Mouse (Mus musculus): Measurements from ENCODE around the gene Apoc4. TPM values are rescaled to one million over a fixed set of nuclear protein-coding genes. Genes with fewer than 3 reads are reported as not detected.
A peak's percentile ranks its signal among the peaks of the same experiment; 100 is the strongest.

Gene Apoc4
- total RNA-seq, 1 experiment from 2014 or later, result not detected

- ATAC-seq (replicated peaks; ENCODE audit: low read depth, poor library complexity, severe bottlenecking), result no peak
Observed at GRCm38 (mm10) chr7:19634591-19634990, 46.7 kb downstream of the Apoc4 start.

GRCm38 (mm10) chr7:19633855-19634254 lies 47.4 kb downstream of the Apoc4 start:
- no peak for ATAC-seq (replicated peaks; ENCODE audit: low read depth, poor library complexity, severe bottlenecking)

- ATAC-seq (replicated peaks; ENCODE audit: low read depth, poor library complexity, severe bottlenecking), result no peak
Observed at GRCm38 (mm10) chr7:19633197-19633596, 48.1 kb downstream of the Apoc4 start.

- ATAC-seq (replicated peaks; ENCODE audit: low read depth, poor library complexity, severe bottlenecking), result no peak; the same call in 1 of the 2 replicates
Observed at GRCm38 (mm10) chr7:19632720-19633119, 48.6 kb downstream of the Apoc4 start.

- ATAC-seq (replicated peaks; ENCODE audit: low read depth, poor library complexity, severe bottlenecking), result no peak
Observed at GRCm38 (mm10) chr7:19632275-19632674, 49.0 kb downstream of the Apoc4 start.

- no peak; the same call in 1 of the 2 replicates for ATAC-seq (replicated peaks; ENCODE audit: low read depth, poor library complexity, severe bottlenecking)
Observed at GRCm38 (mm10) chr7:19629361-19629734, 51.9 kb downstream of the Apoc4 start, which contains the start of gene Relb. Gene Relb (minus strand): TSS chr7:19629438.

GRCm38 (mm10) chr7:19628536-19629360 lies 52.5 kb downstream of the Apoc4 start:
- peak; percentile 87 for ATAC-seq (replicated peaks; ENCODE audit: low read depth, poor library complexity, severe bottlenecking)

- ATAC-seq (replicated peaks; ENCODE audit: low read depth, poor library complexity, severe bottlenecking), result no peak
Observed at GRCm38 (mm10) chr7:19628192-19628535, 53.1 kb downstream of the Apoc4 start.

Other genes with a start within 250 kb of the Apoc4 start
- 4.6 and 7.7 TPM in 2 replicates for gene Mark4, start 222.7 kb downstream of the Apoc4 start, total RNA-seq (2017)
- gene Exoc3l2, start 218.1 kb downstream of the Apoc4 start, total RNA-seq (2017), result 3.1 and 4.2 TPM in 2 replicates
- 2.6 and 2.8 TPM in 2 replicates for gene Bloc1s3, start 173.1 kb downstream of the Apoc4 start, total RNA-seq (2017)
- 33.6 and 43.7 TPM in 2 replicates for gene Trappc6a, start 173.1 kb downstream of the Apoc4 start, total RNA-seq (2017)
- gene Nkpd1, start 163.6 kb downstream of the Apoc4 start, total RNA-seq (2017), result 0.27 and 0.68 TPM in 2 replicates
- 10.5 and 14.9 TPM in 2 replicates for gene Ppp1r37, start 118.4 kb downstream of the Apoc4 start, total RNA-seq (2017)
- gene Zfp296, start 104.2 kb downstream of the Apoc4 start, total RNA-seq (2017), result 2.6 and 6.3 TPM in 2 replicates
- 41.0 and 56.4 TPM in 2 replicates for gene Gemin7, start 103.9 kb downstream of the Apoc4 start, total RNA-seq (2017)
- 27.3 and 33.4 TPM in 2 replicates for gene Clasrp, start 77.0 kb downstream of the Apoc4 start, total RNA-seq (2017)
- gene Relb, start 52.0 kb downstream of the Apoc4 start, total RNA-seq (2017), result 2.8 and 3.1 TPM in 2 replicates
- gene Clptm1, start 16.4 kb downstream of the Apoc4 start, total RNA-seq (2017), result 28.0 and 29.1 TPM in 2 replicates
- gene Apoc2, start 3.5 kb downstream of the Apoc4 start, total RNA-seq (2017), result not detected in 2 replicates
- gene Gm44805, start 56 bp downstream of the Apoc4 start, total RNA-seq (2017), result not detected in 2 replicates
- 7.3 TPM in 1 of 2 replicates, not detected in the other for gene Apoc1, start 11.2 kb upstream of the Apoc4 start, total RNA-seq (2017)
- 659 and 679 TPM in 2 replicates for gene Apoe, start 17.7 kb upstream of the Apoc4 start, total RNA-seq (2017)
- 40.1 and 47.0 TPM in 2 replicates for gene Tomm40, start 34.0 kb upstream of the Apoc4 start, total RNA-seq (2017)
- gene Nectin2, start 69.0 kb upstream of the Apoc4 start, total RNA-seq (2017), result 0.73 and 2.5 TPM in 2 replicates
- 0.32 TPM in 1 of 2 replicates, not detected in the other for gene Bcam, start 89.5 kb upstream of the Apoc4 start, total RNA-seq (2017)
- gene Cblc, start 115.3 kb upstream of the Apoc4 start, total RNA-seq (2017), result not detected in 2 replicates
- gene Bcl3, start 141.3 kb upstream of the Apoc4 start, total RNA-seq (2017), result 1.6 and 2.4 TPM in 2 replicates
- not detected in 2 replicates for gene Gm19345, start 170.5 kb upstream of the Apoc4 start, total RNA-seq (2017)
- gene Ceacam16, start 179.8 kb upstream of the Apoc4 start, total RNA-seq (2017), result not detected in 2 replicates
- gene Ceacam19, start 206.5 kb upstream of the Apoc4 start, total RNA-seq (2017), result not detected in 2 replicates
- 7.7 and 9.7 TPM in 2 replicates for gene Pvr, start 239.7 kb upstream of the Apoc4 start, total RNA-seq (2017)